Mouse (Mus musculus): ENCODE measurements at regions not wholly inside any gene's neighbourhood (a gene's known extent, or its start where the extent isn't known, plus 50 kb on each side); places are given as distances from the start of the nearest gene placed in this dataset.
A peak's percentile ranks its signal among the peaks of the same experiment; 100 is the strongest.

GRCm38 (mm10) chr2:68530228-68530627 is 52.0 kb upstream of the 4933409G03Rik start:
- DNase-seq (ENCODE audit: low spot score in 2 of 2): peak in 1 of 2 experiments; percentile 12

- DNase-seq (ENCODE audit: low spot score in 2 of 2): peak in 1 of 2 experiments; percentile 2
Measured at GRCm38 (mm10) chr2:68531099-68531498, 51.1 kb upstream of the 4933409G03Rik start.
